Mouse (Mus musculus) spleen, adult 2 months (tissue): ENCODE data around the gene Atg9b. TPM values are rescaled to one million over a fixed set of nuclear protein-coding genes. Genes with fewer than 3 reads are reported as not detected.
A peak's percentile ranks its signal among the peaks of the same experiment; 100 is the strongest.

Source experiments
- DNase-seq, 2 experiments: peaks; one replicate each; pipeline versions ENCODE4 v3.0.0 to v3.0.0-alpha.2; 2012 to 2021; ENCODE audit warnings: low spot score in 2 of 2, low read depth in 1 of 2
- H3K27ac ChIP-seq: fragments of 200-500 bp; 2 replicates; pipeline ENCODE4 v1.5.1; 2012; ENCODE audit warnings: low read length, inconsistent platforms; ENCODE audit not compliant: insufficient read depth
- H3K27me3 ChIP-seq: fragments of 200-500 bp; 2 replicates; pipeline ENCODE4 v1.6.1; 2012; ENCODE audit warnings: mild to moderate bottlenecking, moderate library complexity, low read length, inconsistent platforms; ENCODE audit not compliant: control insufficient read depth, insufficient read depth
- H3K36me3 ChIP-seq: fragments of 200-500 bp; 2 replicates; pipeline ENCODE4 v1.6.1; 2012; ENCODE audit warnings: mild to moderate bottlenecking, low read length, inconsistent platforms; ENCODE audit not compliant: control insufficient read depth, insufficient read depth
- H3K4me1 ChIP-seq: fragments of 200-500 bp; 2 replicates; pipeline ENCODE4 v1.6.1; 2011; ENCODE audit warnings: inconsistent platforms; ENCODE audit not compliant: control insufficient read depth, insufficient read depth, insufficient read length
- H3K4me3 ChIP-seq: fragments of 200-500 bp; 2 replicates; pipeline ENCODE4 v1.5.1; 2011; ENCODE audit warnings: mild to moderate bottlenecking, inconsistent platforms; ENCODE audit not compliant: insufficient read depth, insufficient read length; ENCODE audit errors: extremely low read depth
- CTCF ChIP-seq: fragments of 200-500 bp; IDR thresholded peaks from 2 replicates; pipeline ENCODE4 v1.5.1; 2011; ENCODE audit warnings: mild to moderate bottlenecking, inconsistent platforms; ENCODE audit not compliant: insufficient read depth, insufficient read length, insufficient replicate concordance; ENCODE audit errors: extremely low read depth
- POLR2A ChIP-seq: fragments of 200-500 bp; IDR thresholded peaks from 2 replicates; pipeline ENCODE4 v1.6.1; 2011; ENCODE audit warnings: low read depth, low read length, inconsistent platforms
- WGBS: fragments of 180-500 bp; shearing (Covaris S2); methylation state at CpG from one replicate; pipeline ENCODE4 v1.1.7; 2018; 5-methylcytosine and 5-hydroxymethylcytosine counted together
- polyA plus RNA-seq: library from polyadenylated mRNA; depleted of rRNA; stranded (reverse); fragments of >200 nt; gene quantifications from 2 replicates; pipeline ENCODE4 v1.2.3, GENCODE M21; 2012

The Atg9b gene
- polyA plus RNA-seq, 1 experiment: 0.71 TPM

GRCm38 (mm10) chr5:24417587-24417986 is 25.6 kb upstream of the Atg9b start:
- TF ChIP-seq POLR2A: no peak
- H3K27ac ChIP-seq: no peak overlapping the region
- H3K27me3 ChIP-seq: no peaks in the 10 kb centered on the region
- 94% methylated on average over 10 of the region's 10 CpGs for WGBS
- DNase-seq: no peak
- H3K4me1 ChIP-seq: peaks cover 3% of the 10 kb centered on the region; the same call in 1 of the 2 replicates
- H3K36me3 ChIP-seq: peaks cover 3% of the 10 kb centered on the region
- H3K4me3 ChIP-seq: no peak overlapping the region

GRCm38 (mm10) chr5:24416222-24416736 is 24.3 kb upstream of the Atg9b start:
- no peak overlapping the region for H3K4me3 ChIP-seq
- no peaks in the 10 kb centered on the region for H3K27me3 ChIP-seq
- DNase-seq: peak; percentile 50 to 58
- TF ChIP-seq POLR2A (no peak), CTCF (peak; percentile 46; the same call in 1 of the 2 replicates)
- no peak overlapping the region for H3K27ac ChIP-seq
- peaks cover 3% of the 10 kb centered on the region; the same call in 1 of the 2 replicates for H3K4me1 ChIP-seq
- peaks cover 3% of the 10 kb centered on the region for H3K36me3 ChIP-seq
- 18% methylated on average over 21 of the region's 21 CpGs for WGBS

- DNase-seq: no peak
- TF ChIP-seq CTCF: no peak
- no peak for TF ChIP-seq POLR2A
- Histone ChIP-seq H3K36me3 (no peaks in the 10 kb centered on the region; the same call in 1 of the 2 replicates), H3K27me3 (no peaks in the 10 kb centered on the region), H3K4me3 (no peak overlapping the region), H3K27ac (no peak overlapping the region), H3K4me1 (peaks cover 3% of the 10 kb centered on the region; the same call in 1 of the 2 replicates)
- WGBS: 86% methylated on average over 13 of the region's 13 CpGs
Observed at GRCm38 (mm10) chr5:24413938-24414337, 22.0 kb upstream of the Atg9b start.

- WGBS: 24% methylated on average over 11 of the region's 11 CpGs
- Histone ChIP-seq H3K4me3 (no peak within 1 kb of the TSS), H3K27ac (no peak within 1 kb of the TSS)
Observed at GRCm38 (mm10) chr5:24413042-24413693, 21.2 kb upstream of the Atg9b start, which contains the start of gene Asic3. Gene Asic3 (plus strand): TSS chr5:24413392.

GRCm38 (mm10) chr5:24412063-24412462 is 20.1 kb upstream of the Atg9b start:
- H3K4me3 ChIP-seq: no peak overlapping the region
- H3K27ac ChIP-seq: no peak overlapping the region
- H3K4me1 ChIP-seq: peaks cover 3% of the 10 kb centered on the region; the same call in 1 of the 2 replicates
- no peaks in the 10 kb centered on the region; the same call in 1 of the 2 replicates for H3K36me3 ChIP-seq
- H3K27me3 ChIP-seq: no peaks in the 10 kb centered on the region
- no peak for DNase-seq
- TF ChIP-seq POLR2A: no peak
- no peak for TF ChIP-seq CTCF
- 89% methylated on average over 2 of the region's 2 CpGs for WGBS

More at GRCm38 (mm10) chr5:24413042-24413693, 21.2 kb upstream of the Atg9b start, which contains the start of gene Asic3:
- DNase-seq: no peak
- no peak for TF ChIP-seq POLR2A
- no peak for TF ChIP-seq CTCF
- no peaks in the 10 kb centered on the region; the same call in 1 of the 2 replicates for H3K36me3 ChIP-seq
- peaks cover 3% of the 10 kb centered on the region; the same call in 1 of the 2 replicates for H3K4me1 ChIP-seq
- no peaks in the 10 kb centered on the region for H3K27me3 ChIP-seq

GRCm38 (mm10) chr5:24409466-24409865 is 17.5 kb upstream of the Atg9b start:
- Histone ChIP-seq H3K27me3 (no peaks in the 10 kb centered on the region), H3K4me1 (no peaks in the 10 kb centered on the region), H3K36me3 (peaks cover 1% of the 10 kb centered on the region; the same call in 1 of the 2 replicates), H3K27ac (no peak overlapping the region), H3K4me3 (no peak overlapping the region)
- no peak for TF ChIP-seq CTCF
- no peak for TF ChIP-seq POLR2A
- WGBS: 89% methylated on average over 2 of the region's 2 CpGs
- no peak for DNase-seq

GRCm38 (mm10) chr5:24408651-24409050 is 16.7 kb upstream of the Atg9b start:
- WGBS: 92% methylated on average over 13 of the region's 13 CpGs
- Histone ChIP-seq H3K36me3 (peaks cover 1% of the 10 kb centered on the region; the same call in 1 of the 2 replicates), H3K4me1 (no peaks in the 10 kb centered on the region), H3K4me3 (no peak overlapping the region), H3K27ac (no peak overlapping the region), H3K27me3 (no peaks in the 10 kb centered on the region)
- DNase-seq: no peak
- TF ChIP-seq POLR2A (no peak), CTCF (no peak)
